Mouse (Mus musculus) C2C12 (cell line): Measurements from ENCODE around the gene 1700001C02Rik. TPM values are rescaled to one million over a fixed set of nuclear protein-coding genes. Genes with fewer than 3 reads are reported as not detected.

ENCODE experiments used
- H3K27me3 ChIP-seq: one replicate; pipeline ENCODE4 v1.6.1; 2011; ENCODE audit not compliant: control insufficient read depth, insufficient read depth, insufficient read length
- H3K36me3 ChIP-seq: one replicate; pipeline ENCODE4 v1.6.1; 2011; ENCODE audit not compliant: control insufficient read depth, insufficient read depth
- H3K4me3 ChIP-seq: one replicate; pipeline ENCODE4 v1.5.1; 2011; ENCODE audit warnings: mild to moderate bottlenecking, control low read depth; ENCODE audit not compliant: poor library complexity, insufficient read depth, severe bottlenecking
- H3K79me2 ChIP-seq: one replicate; pipeline ENCODE4 v1.6.1; 2011; ENCODE audit not compliant: control insufficient read depth, insufficient read depth
- H3K79me3 ChIP-seq: one replicate; pipeline ENCODE4 v1.6.1; 2011; ENCODE audit warnings: low read depth, control low read depth
- H3ac ChIP-seq: one replicate; pipeline ENCODE3; 2011; ENCODE audit warnings: low read depth; ENCODE audit not compliant: control insufficient read depth, insufficient read length
- CEBPB ChIP-seq: IDR thresholded peaks from one replicate; pipeline ENCODE4 v1.6.1; 2011; ENCODE audit warnings: low read depth, mild to moderate bottlenecking, control low read depth, moderate library complexity
- CTCF ChIP-seq: IDR thresholded peaks from one replicate; pipeline ENCODE4 v1.5.1; 2011; ENCODE audit not compliant: control insufficient read depth, insufficient read depth, insufficient read length
- FOSL1 ChIP-seq: IDR thresholded peaks from one replicate; pipeline ENCODE4 v1.8.0; 2011; ENCODE audit warnings: mild to moderate bottlenecking, low read length; ENCODE audit not compliant: poor library complexity, insufficient read depth, severe bottlenecking
- MAX ChIP-seq: IDR thresholded peaks from one replicate; pipeline ENCODE4 v1.6.1; 2011; ENCODE audit warnings: mild to moderate bottlenecking, control low read depth
- MYOD1 ChIP-seq: IDR thresholded peaks from one replicate; pipeline ENCODE4 v1.6.1; 2011; ENCODE audit warnings: low read depth; ENCODE audit not compliant: control insufficient read depth, insufficient read length
- MYOG ChIP-seq: IDR thresholded peaks from one replicate; pipeline ENCODE4 v1.6.1; 2011; ENCODE audit not compliant: control insufficient read depth, insufficient read length; ENCODE audit errors: extremely low read depth
- USF1 ChIP-seq: IDR thresholded peaks from one replicate; pipeline ENCODE4 v1.6.1; 2011; ENCODE audit warnings: low read depth, mild to moderate bottlenecking, control low read depth, moderate library complexity
- long read RNA-seq, 2 experiments: library from polyadenylated mRNA; unstranded; transcript quantifications; one replicate each; pipeline ENCODE4 v2.0.0; 2019 to 2020
- polyA plus RNA-seq: library from polyadenylated mRNA; unstranded; fragments of >200 nt; fragmentation: generic; extraction: Trizol; gene quantifications from one replicate; pipeline ENCODE4 v1.2.1, GENCODE M21; 2012; ENCODE audit warnings: missing spikeins

Gene 1700001C02Rik
- polyA plus RNA-seq, result not detected
- long read RNA-seq, experiment 1, result 0 reads
- long read RNA-seq, experiment 2, result 0 reads

DNA sequence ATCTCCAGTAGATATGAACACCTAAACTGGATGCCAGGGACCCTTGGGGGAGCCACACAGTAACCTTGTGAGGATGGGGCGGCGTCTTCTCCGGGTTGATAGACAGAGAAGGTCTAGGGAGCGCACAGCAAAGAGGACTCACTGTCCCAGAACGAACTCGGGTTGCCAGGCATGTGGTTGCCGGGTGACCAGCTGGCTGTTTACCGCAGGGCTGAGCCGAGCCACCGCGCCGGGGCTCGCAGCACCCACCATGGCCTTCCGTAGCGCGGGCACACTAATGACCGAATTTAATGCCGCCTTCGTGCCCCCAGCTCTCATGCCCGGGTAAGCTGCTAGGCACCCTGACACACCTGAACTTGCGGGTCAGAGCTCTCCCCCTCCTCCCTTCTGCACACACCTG lies at the start of gene 1700001C02Rik:
Gene 1700001C02Rik (plus strand): TSS at position 187 of the 400 bp plus-strand sequence.
- H3ac ChIP-seq, result no peak within 1 kb of the TSS
- TF ChIP-seq MAX (no peak), MYOD1 (no peak), MYOG (no peak), FOSL1 (no peak), USF1 (no peak), CEBPB (no peak), CTCF (no peak)
- no peak within 1 kb of the TSS for H3K4me3 ChIP-seq
- H3K79me3 ChIP-seq, result no peaks in the 10 kb centered on the region
- H3K27me3 ChIP-seq, result peaks cover 86% of the 10 kb centered on the region
- no peaks in the 10 kb centered on the region for H3K36me3 ChIP-seq
- H3K79me2 ChIP-seq, result no peaks in the 10 kb centered on the region

DNA sequence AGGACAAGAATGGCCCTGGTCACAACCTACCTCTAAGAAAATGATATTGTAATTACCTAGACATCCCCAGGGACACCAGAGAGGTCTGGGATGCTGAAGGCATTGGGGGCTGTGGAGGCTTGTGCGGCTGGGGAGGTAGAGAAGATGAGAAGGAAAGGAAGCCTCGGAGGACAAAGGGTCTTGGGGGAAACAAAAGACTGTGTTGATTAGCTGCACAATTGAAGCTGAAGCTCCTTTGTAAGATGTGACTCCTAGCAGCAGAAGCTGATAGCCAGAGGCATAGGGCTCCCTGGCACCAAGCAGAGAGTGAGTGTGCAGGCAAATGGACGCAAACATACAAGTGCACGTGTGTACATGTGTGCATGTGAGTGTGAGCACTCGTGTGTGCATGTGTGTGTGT lies 49.2 kb upstream of the 1700001C02Rik start:
- H3K79me2 ChIP-seq, result no peaks in the 10 kb centered on the region
- no peaks in the 10 kb centered on the region for H3K79me3 ChIP-seq
- H3ac ChIP-seq, result no peak overlapping the region
- TF ChIP-seq MAX (no peak), FOSL1 (no peak), CTCF (no peak), MYOD1 (no peak), USF1 (no peak), CEBPB (no peak), MYOG (no peak)
- no peaks in the 10 kb centered on the region for H3K36me3 ChIP-seq
- H3K4me3 ChIP-seq, result no peak overlapping the region
- peaks cover 67% of the 10 kb centered on the region for H3K27me3 ChIP-seq

DNA sequence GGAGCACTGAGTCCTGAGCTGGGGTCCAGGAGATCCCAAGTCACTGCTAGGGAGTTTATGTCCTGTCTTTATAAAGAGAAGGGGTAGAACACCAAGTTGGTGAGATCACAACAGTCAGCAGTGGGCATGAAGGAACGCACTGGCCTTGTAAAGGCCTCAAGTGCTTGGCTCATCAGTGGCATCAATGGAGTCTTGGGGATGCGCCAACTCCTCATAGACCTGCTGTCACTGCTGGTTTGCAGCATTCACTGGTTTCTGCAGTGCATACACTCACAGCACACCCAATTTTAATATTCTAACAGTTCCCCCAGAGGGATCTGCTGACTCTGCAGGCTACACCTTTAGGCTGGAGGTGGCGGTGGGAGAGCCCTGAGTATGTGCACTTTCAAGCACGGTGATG lies 42.7 kb upstream of the 1700001C02Rik start:
- Histone ChIP-seq H3K79me3 (no peaks in the 10 kb centered on the region), H3K27me3 (peaks cover 50% of the 10 kb centered on the region), H3K4me3 (no peak overlapping the region), H3ac (no peak overlapping the region), H3K36me3 (no peaks in the 10 kb centered on the region), H3K79me2 (no peaks in the 10 kb centered on the region)
- TF ChIP-seq MAX (no peak), MYOG (no peak), MYOD1 (no peak), USF1 (no peak), CEBPB (no peak), CTCF (no peak), FOSL1 (no peak)

DNA sequence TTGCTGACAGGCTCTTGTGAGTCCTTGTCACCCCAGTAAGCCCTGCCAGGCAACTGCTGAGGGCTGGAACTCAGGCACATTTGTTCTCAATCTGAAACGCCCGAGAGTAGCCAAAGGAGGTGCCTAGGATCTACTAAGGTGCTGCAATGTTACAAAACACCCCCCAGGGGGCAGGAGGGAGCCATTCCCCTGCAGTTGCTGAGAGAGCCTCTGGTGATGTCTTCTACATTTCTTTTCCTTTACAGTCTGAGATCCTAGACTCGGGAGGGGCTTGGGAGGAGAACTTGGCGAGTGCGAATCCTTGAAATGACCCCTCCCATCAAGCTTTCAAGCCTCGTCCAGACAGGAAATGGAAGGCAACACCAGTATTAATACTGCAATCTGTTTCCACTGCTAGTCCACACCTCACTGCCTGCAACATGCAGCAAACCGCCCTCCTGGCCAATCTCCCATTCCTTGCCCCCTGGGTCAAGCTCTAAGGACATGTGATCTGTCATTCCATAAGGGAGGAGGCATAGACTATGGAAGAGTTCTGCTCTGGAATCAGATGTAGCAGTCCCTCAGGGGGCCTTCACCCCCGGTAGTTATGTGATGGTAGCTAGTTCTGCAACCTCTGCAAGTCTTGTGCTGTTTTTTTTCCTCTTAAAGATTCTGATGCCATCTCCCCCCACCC lies 42.1 kb upstream of the 1700001C02Rik start:
- no peak overlapping the region for H3K4me3 ChIP-seq
- H3ac ChIP-seq, result no peak overlapping the region
- no peaks in the 10 kb centered on the region for H3K79me3 ChIP-seq
- no peaks in the 10 kb centered on the region for H3K79me2 ChIP-seq
- TF ChIP-seq CTCF (peak; percentile 26), CEBPB (no peak)
- no peaks in the 10 kb centered on the region for H3K36me3 ChIP-seq
- peaks cover 56% of the 10 kb centered on the region for H3K27me3 ChIP-seq

DNA sequence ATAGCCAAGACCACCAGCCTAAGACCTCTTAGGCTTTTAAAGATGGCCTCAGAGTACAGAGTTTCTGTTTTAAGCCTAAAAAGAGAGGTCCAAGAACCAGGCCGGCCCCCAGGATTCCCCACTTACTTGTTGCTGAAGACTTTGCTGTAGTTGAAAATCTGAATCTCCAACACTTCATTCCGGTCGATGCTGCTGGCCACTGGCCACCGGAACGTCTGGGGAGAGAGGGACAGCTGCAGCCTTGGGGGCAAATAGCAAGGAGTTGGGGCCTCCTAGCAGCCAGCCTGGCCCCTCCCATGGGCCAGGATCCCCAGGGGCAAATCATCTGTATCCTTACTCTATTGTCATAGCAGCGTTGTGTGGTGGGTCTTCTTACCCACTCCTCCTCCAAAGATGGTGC lies 38.4 kb upstream of the 1700001C02Rik start:
- no peaks in the 10 kb centered on the region for H3K79me2 ChIP-seq
- H3ac ChIP-seq, result no peak overlapping the region
- TF ChIP-seq USF1 (no peak), MAX (no peak), MYOD1 (no peak), MYOG (no peak), CEBPB (no peak), CTCF (no peak), FOSL1 (no peak)
- no peak overlapping the region for H3K4me3 ChIP-seq
- H3K36me3 ChIP-seq, result no peaks in the 10 kb centered on the region
- H3K27me3 ChIP-seq, result peaks cover 68% of the 10 kb centered on the region
- no peaks in the 10 kb centered on the region for H3K79me3 ChIP-seq

DNA sequence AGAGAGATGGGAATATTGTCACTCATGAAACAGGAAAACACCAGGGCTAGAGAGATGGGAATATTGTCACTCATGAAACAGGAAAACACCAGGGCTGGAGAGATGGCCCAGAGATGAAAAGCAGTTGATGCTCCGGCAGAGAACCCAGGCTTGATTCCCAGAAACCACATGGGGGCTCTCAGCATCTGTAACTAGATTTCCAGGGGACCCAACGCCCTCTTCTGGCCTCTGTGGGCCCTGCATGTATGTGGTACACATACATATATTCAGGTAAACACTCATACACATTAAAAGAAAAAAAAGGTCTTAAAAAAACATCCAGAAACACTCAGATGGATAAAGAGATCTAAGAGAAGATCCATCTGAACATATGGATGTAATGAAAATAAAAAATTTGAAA lies 26.9 kb upstream of the 1700001C02Rik start:
- no peaks in the 10 kb centered on the region for H3K36me3 ChIP-seq
- H3K27me3 ChIP-seq, result peaks cover 57% of the 10 kb centered on the region
- no peak overlapping the region for H3K4me3 ChIP-seq
- no peak for TF ChIP-seq MYOD1
- TF ChIP-seq CEBPB, result no peak
- TF ChIP-seq MAX, result no peak
- no peak overlapping the region for H3ac ChIP-seq
- H3K79me2 ChIP-seq, result no peaks in the 10 kb centered on the region
- no peaks in the 10 kb centered on the region for H3K79me3 ChIP-seq
